Mouse (Mus musculus): ENCODE data around the gene Gm8660.
"Not testable (repeated sequence)": the region's sequence is repeated elsewhere in the genome, so short reads cannot be mapped to it uniquely, and the experiment has no call there.

Gene Gm8660

DNA sequence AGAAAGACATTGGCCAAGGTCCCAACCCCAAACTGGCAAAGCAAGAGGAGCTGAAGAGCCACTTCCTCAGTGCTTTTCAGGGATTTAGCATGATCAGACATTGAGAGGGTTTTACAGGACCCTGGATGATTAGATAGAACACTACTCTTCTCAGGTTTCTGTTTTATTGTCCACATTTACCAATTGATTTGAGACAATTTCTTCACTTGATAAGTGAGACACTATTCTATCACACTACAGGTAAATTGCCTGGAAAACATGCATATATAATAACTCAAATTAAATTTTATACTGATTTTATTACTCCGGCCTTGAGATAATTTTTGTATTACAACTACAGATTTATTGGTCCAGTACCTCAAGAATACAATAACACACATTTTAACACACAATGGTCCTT is at the start of gene Gm8660:
Gene Gm8660 (minus strand): TSS at position 101 of the 400 bp plus-strand sequence.
- not testable (repeated sequence) for DNase-seq (ENCODE audit: low spot score)

DNA sequence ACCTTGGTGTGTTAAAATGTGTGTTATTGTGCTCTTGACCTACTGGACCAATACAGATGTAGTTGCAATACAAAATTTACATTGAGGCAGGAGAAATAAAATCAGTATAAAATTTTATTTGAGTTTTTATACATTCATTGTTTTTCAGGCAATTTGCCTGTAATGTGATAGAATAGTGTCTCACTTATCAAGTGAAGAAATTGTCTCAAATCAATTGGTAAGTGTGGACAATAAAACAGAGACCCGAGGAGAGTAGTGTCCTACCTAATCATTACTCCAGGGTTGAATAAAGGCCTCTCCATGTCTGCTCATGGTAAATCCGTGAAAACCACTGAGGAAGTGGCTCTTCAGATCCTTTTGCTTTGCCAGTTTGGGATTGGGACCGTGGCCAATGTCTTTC is 42.4 kb upstream of the Gm8660 start, which contains the start of gene Vmn1r148:
Gene Vmn1r148 (plus strand): TSS at position 301 of the 400 bp plus-strand sequence.
- DNase-seq (ENCODE audit: low spot score) = not testable (repeated sequence)

DNA sequence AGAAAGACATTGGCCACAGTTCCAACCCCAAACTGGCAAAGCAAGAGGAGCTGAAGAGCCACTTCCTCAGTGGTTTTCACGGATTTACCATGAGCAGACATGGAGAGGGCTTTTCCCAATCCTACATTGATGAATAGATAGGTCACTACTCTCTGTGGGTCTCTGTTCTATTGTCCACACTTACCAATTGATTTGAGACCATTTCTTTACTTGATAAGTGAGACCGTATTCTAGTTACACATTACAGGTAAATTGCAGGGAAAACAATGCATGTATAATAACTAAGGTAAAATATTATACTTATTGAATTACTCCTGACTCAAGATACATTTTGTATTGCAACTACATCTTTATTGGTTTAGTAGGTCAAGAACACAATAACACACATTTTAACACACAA is 41.2 kb downstream of the Gm8660 start, which contains the start of gene Gm4187:
Gene Gm4187 (minus strand): TSS at position 101 of the 400 bp plus-strand sequence.
- DNase-seq (ENCODE audit: low spot score) = not testable (repeated sequence)

All from ovary, postnatal 10 days (tissue).